Mouse (Mus musculus) spleen, adult 2 months (tissue): ENCODE measurements around the gene Rnase12.

Experiments used
- CTCF ChIP-seq: fragments of 200-500 bp; IDR thresholded peaks from 2 replicates; pipeline ENCODE4 v1.5.1; 2011; ENCODE audit warnings: mild to moderate bottlenecking, inconsistent platforms; ENCODE audit not compliant: insufficient read depth, insufficient read length, insufficient replicate concordance; ENCODE audit errors: extremely low read depth
- POLR2A ChIP-seq: fragments of 200-500 bp; IDR thresholded peaks from 2 replicates; pipeline ENCODE4 v1.6.1; 2011; ENCODE audit warnings: low read depth, low read length, inconsistent platforms

GRCm38 (mm10) chr14:51088970-51089673 lies 31.7 kb upstream of the Rnase12 start:
- TF ChIP-seq CTCF (no peak), POLR2A (no peak)
